Mouse (Mus musculus) erythroblast, embryonic 14.5 days (primary cell): ENCODE data around the gene Flad1.

ENCODE experiments used
- GATA1 ChIP-seq: IDR thresholded peaks from 2 replicates; pipeline ENCODE4 v1.6.1; 2012; ENCODE audit warnings: low read length, inconsistent platforms, mixed read lengths
- TAL1 ChIP-seq: IDR thresholded peaks from 3 replicates; pipeline ENCODE4 v1.6.1; 2012; ENCODE audit warnings: low read length, inconsistent platforms, mixed read lengths

- TF ChIP-seq GATA1 (no peak), TAL1 (no peak)
Observed at GRCm38 (mm10) chr3:89421810-89422473, 10.3 kb upstream of the Flad1 start.
